Mouse (Mus musculus) layer of hippocampus, postnatal 10 days (tissue): Measurements from ENCODE around the gene Alk. TPM values are rescaled to one million over a fixed set of nuclear protein-coding genes. Genes with fewer than 3 reads are reported as not detected.

Experiments used
- DNase-seq, 2 experiments: peaks; one replicate each; pipeline ENCODE4 v3.0.0; 2021; ENCODE audit warnings: low spot score in 2 of 2
- total RNA-seq, 2 experiments: library from RNA; stranded (reverse); gene quantifications; 2 replicates each; pipeline ENCODE4 v1.2.3; 2021

Gene Alk
- total RNA-seq, 2 experiments from 2014 or later, result 8.4 to 9.5 TPM

- DNase-seq, result no peak
These were observed 459.4 kb downstream of the Alk start for GRCm38 (mm10) chr17:72144946-72145598.

GRCm38 (mm10) chr17:72144461-72144860 lies 460.0 kb downstream of the Alk start:
- no peak for DNase-seq

GRCm38 (mm10) chr17:72132140-72132911 lies 472.1 kb downstream of the Alk start:
- DNase-seq, result no peak

- DNase-seq, result no peak
These were observed 482.8 kb downstream of the Alk start for GRCm38 (mm10) chr17:72121660-72122059.

- no peak for DNase-seq
These were observed 484.1 kb downstream of the Alk start for GRCm38 (mm10) chr17:72120278-72120677.

- no peak for DNase-seq
These were observed 486.1 kb downstream of the Alk start for GRCm38 (mm10) chr17:72118376-72118775.

GRCm38 (mm10) chr17:72115271-72115944 lies 489.0 kb downstream of the Alk start:
- DNase-seq, result no peak

GRCm38 (mm10) chr17:72112004-72112403 lies 492.4 kb downstream of the Alk start:
- no peak for DNase-seq

GRCm38 (mm10) chr17:72111528-72111927 lies 492.9 kb downstream of the Alk start:
- no peak for DNase-seq

- peak in 1 of 2 experiments; percentile 19 for DNase-seq
These were observed 517.1 kb downstream of the Alk start for GRCm38 (mm10) chr17:72087261-72087703.

- no peak for DNase-seq
These were observed 523.0 kb downstream of the Alk start for GRCm38 (mm10) chr17:72081396-72081795.

GRCm38 (mm10) chr17:72076306-72076921 lies 528.0 kb downstream of the Alk start:
- peak; percentile 25 to 35 for DNase-seq

- DNase-seq, result no peak
These were observed 532.6 kb downstream of the Alk start for GRCm38 (mm10) chr17:72071871-72072270.

- DNase-seq, result no peak
These were observed 536.3 kb downstream of the Alk start for GRCm38 (mm10) chr17:72068176-72068575.

GRCm38 (mm10) chr17:72062978-72063377 lies 541.4 kb downstream of the Alk start:
- DNase-seq, result no peak

GRCm38 (mm10) chr17:72059312-72059711 lies 545.1 kb downstream of the Alk start:
- DNase-seq, result no peak

GRCm38 (mm10) chr17:72045671-72046070 lies 558.8 kb downstream of the Alk start:
- no peak for DNase-seq

- no peak for DNase-seq
These were observed 560.6 kb downstream of the Alk start for GRCm38 (mm10) chr17:72043667-72044390.

- peak; percentile 68 to 81 for DNase-seq
These were observed 561.3 kb downstream of the Alk start for GRCm38 (mm10) chr17:72043001-72043666.
